Mouse (Mus musculus): ENCODE measurements around the gene Pxk. TPM values are rescaled to one million over a fixed set of nuclear protein-coding genes. Genes with fewer than 3 reads are reported as not detected.
"Not testable (repeated sequence)": the region's sequence is repeated elsewhere in the genome, so short reads cannot be mapped to it uniquely, and the experiment has no call there.

The Pxk gene
- polyA plus RNA-seq, 1 experiment, result 25.1 TPM

GRCm38 (mm10) chr14:8123141-8123540, 25.1 kb downstream of the Pxk start:
- H3K27me3 ChIP-seq (ENCODE audit: control insufficient read depth, insufficient read depth, low read length), result no peaks in the 10 kb centered on the region
- TF ChIP-seq CTCF (IDR thresholded peaks at IDR 0.05; ENCODE audit: borderline replicate concordance, control insufficient read depth, extremely low read depth, insufficient read depth, low read length, poor library complexity) (no peak), POLR2A (IDR thresholded peaks at IDR 0.05; ENCODE audit: control insufficient read depth, extremely low read depth, insufficient read depth, low read length, poor library complexity) (no peak)
- H3K27ac ChIP-seq (ENCODE audit: control insufficient read depth, insufficient read depth, low read length), result no peak overlapping the region
- WGBS, result 97% methylated on average over 7 of the region's 7 CpGs
- H3K36me3 ChIP-seq (ENCODE audit: control insufficient read depth, insufficient read depth, low read length), result peaks cover 11% of the 10 kb centered on the region
- no peak for DNase-seq
- H3K4me1 ChIP-seq (replicated peaks; ENCODE audit: control insufficient read depth, insufficient read depth, low read length), result no peaks in the 10 kb centered on the region
- no peak overlapping the region for H3K4me3 ChIP-seq (ENCODE audit: control insufficient read depth, insufficient read depth, low read length)

DNA sequence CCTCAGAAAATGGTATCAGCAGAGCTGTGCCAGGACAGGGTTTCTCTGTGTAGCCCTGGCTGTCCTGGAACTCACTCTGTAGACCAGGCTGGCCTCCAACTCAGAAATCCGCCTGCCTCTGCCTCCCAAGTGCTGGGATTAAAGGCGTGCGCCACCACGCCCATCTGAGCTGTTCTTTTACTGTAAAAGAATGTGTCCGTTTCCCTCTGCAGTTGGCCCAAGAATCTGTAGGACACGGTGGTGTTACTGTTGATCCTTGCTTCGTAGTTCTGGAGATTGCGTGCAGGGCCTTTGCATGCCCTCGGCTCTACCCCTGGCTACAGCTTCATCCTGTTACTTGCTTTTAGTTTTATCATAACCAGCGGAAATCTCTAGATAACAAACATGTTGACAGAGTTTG, 25.6 kb downstream of the Pxk start:
- DNase-seq; H3K27me3 ChIP-seq (ENCODE audit: control insufficient read depth, insufficient read depth, low read length); H3K4me1 ChIP-seq (replicated peaks; ENCODE audit: control insufficient read depth, insufficient read depth, low read length); H3K4me3 ChIP-seq (ENCODE audit: control insufficient read depth, insufficient read depth, low read length); H3K27ac ChIP-seq (ENCODE audit: control insufficient read depth, insufficient read depth, low read length): not testable (repeated sequence)
- WGBS, result 97% methylated on average over 10 of the region's 10 CpGs
- peaks cover 11% of the 10 kb centered on the region for H3K36me3 ChIP-seq (ENCODE audit: control insufficient read depth, insufficient read depth, low read length)

- no peaks in the 10 kb centered on the region for H3K4me1 ChIP-seq (replicated peaks; ENCODE audit: control insufficient read depth, insufficient read depth, low read length)
- no peak overlapping the region for H3K27ac ChIP-seq (ENCODE audit: control insufficient read depth, insufficient read depth, low read length)
- no peak overlapping the region for H3K4me3 ChIP-seq (ENCODE audit: control insufficient read depth, insufficient read depth, low read length)
- DNase-seq, result no peak
- no peak for TF ChIP-seq CTCF (IDR thresholded peaks at IDR 0.05; ENCODE audit: borderline replicate concordance, control insufficient read depth, extremely low read depth, insufficient read depth, low read length, poor library complexity)
- TF ChIP-seq POLR2A (IDR thresholded peaks at IDR 0.05; ENCODE audit: control insufficient read depth, extremely low read depth, insufficient read depth, low read length, poor library complexity), result no peak
- H3K27me3 ChIP-seq (ENCODE audit: control insufficient read depth, insufficient read depth, low read length), result no peaks in the 10 kb centered on the region
- 90% methylated on average over 7 of the region's 7 CpGs for WGBS
- H3K36me3 ChIP-seq (ENCODE audit: control insufficient read depth, insufficient read depth, low read length), result peaks cover 11% of the 10 kb centered on the region
Observed at GRCm38 (mm10) chr14:8124046-8124881, 26.3 kb downstream of the Pxk start.

GRCm38 (mm10) chr14:8127971-8128370, 30.0 kb downstream of the Pxk start:
- peaks cover 3% of the 10 kb centered on the region for H3K36me3 ChIP-seq (ENCODE audit: control insufficient read depth, insufficient read depth, low read length)
- no peaks in the 10 kb centered on the region for H3K4me1 ChIP-seq (replicated peaks; ENCODE audit: control insufficient read depth, insufficient read depth, low read length)
- H3K27ac ChIP-seq (ENCODE audit: control insufficient read depth, insufficient read depth, low read length), result no peak overlapping the region
- no peaks in the 10 kb centered on the region for H3K27me3 ChIP-seq (ENCODE audit: control insufficient read depth, insufficient read depth, low read length)
- 87% methylated on average over 5 of the region's 5 CpGs for WGBS
- DNase-seq, result no peak
- no peak for TF ChIP-seq POLR2A (IDR thresholded peaks at IDR 0.05; ENCODE audit: control insufficient read depth, extremely low read depth, insufficient read depth, low read length, poor library complexity)
- TF ChIP-seq CTCF (IDR thresholded peaks at IDR 0.05; ENCODE audit: borderline replicate concordance, control insufficient read depth, extremely low read depth, insufficient read depth, low read length, poor library complexity), result no peak
- H3K4me3 ChIP-seq (ENCODE audit: control insufficient read depth, insufficient read depth, low read length), result no peak overlapping the region

DNA sequence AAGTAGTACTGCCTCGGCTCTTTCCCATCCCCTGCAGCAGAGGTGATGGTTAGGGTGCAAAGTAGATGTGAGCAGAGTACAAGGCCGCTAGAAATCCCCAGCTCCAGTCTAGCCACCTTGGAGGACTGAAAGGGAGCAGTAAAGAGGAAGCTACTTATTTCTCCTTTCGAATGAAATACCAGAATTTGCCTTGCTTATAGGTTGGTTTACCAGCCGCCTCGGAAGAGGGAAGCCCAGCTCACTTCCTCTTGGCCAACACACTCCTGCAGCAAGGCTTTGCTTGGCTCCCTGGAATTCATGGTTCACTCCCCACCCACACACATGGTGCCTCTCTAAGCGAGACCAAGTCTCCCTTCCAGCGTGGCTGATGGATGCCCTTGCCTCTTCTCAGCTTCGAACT, 34.8 kb downstream of the Pxk start:
- TF ChIP-seq POLR2A (IDR thresholded peaks at IDR 0.05; ENCODE audit: control insufficient read depth, extremely low read depth, insufficient read depth, low read length, poor library complexity) (no peak), CTCF (IDR thresholded peaks at IDR 0.05; ENCODE audit: borderline replicate concordance, control insufficient read depth, extremely low read depth, insufficient read depth, low read length, poor library complexity) (no peak)
- 63% methylated on average over 8 of the region's 8 CpGs for WGBS
- no peak overlapping the region for H3K4me3 ChIP-seq (ENCODE audit: control insufficient read depth, insufficient read depth, low read length)
- H3K36me3 ChIP-seq (ENCODE audit: control insufficient read depth, insufficient read depth, low read length), result no peaks in the 10 kb centered on the region; the same call in 1 of the 2 replicates
- DNase-seq, result no peak
- H3K27me3 ChIP-seq (ENCODE audit: control insufficient read depth, insufficient read depth, low read length), result no peaks in the 10 kb centered on the region
- H3K27ac ChIP-seq (ENCODE audit: control insufficient read depth, insufficient read depth, low read length), result no peak overlapping the region
- H3K4me1 ChIP-seq (replicated peaks; ENCODE audit: control insufficient read depth, insufficient read depth, low read length), result no peaks in the 10 kb centered on the region

- 91% methylated on average over 2 of the region's 2 CpGs for WGBS
- DNase-seq, result no peak
- H3K27ac ChIP-seq (ENCODE audit: control insufficient read depth, insufficient read depth, low read length), result no peak overlapping the region
- no peaks in the 10 kb centered on the region for H3K4me1 ChIP-seq (replicated peaks; ENCODE audit: control insufficient read depth, insufficient read depth, low read length)
- no peaks in the 10 kb centered on the region for H3K27me3 ChIP-seq (ENCODE audit: control insufficient read depth, insufficient read depth, low read length)
- no peaks in the 10 kb centered on the region; the same call in 1 of the 2 replicates for H3K36me3 ChIP-seq (ENCODE audit: control insufficient read depth, insufficient read depth, low read length)
- no peak overlapping the region for H3K4me3 ChIP-seq (ENCODE audit: control insufficient read depth, insufficient read depth, low read length)
- TF ChIP-seq CTCF (IDR thresholded peaks at IDR 0.05; ENCODE audit: borderline replicate concordance, control insufficient read depth, extremely low read depth, insufficient read depth, low read length, poor library complexity) (no peak), POLR2A (IDR thresholded peaks at IDR 0.05; ENCODE audit: control insufficient read depth, extremely low read depth, insufficient read depth, low read length, poor library complexity) (no peak)
Observed at GRCm38 (mm10) chr14:8134234-8134633, 36.2 kb downstream of the Pxk start.

DNA sequence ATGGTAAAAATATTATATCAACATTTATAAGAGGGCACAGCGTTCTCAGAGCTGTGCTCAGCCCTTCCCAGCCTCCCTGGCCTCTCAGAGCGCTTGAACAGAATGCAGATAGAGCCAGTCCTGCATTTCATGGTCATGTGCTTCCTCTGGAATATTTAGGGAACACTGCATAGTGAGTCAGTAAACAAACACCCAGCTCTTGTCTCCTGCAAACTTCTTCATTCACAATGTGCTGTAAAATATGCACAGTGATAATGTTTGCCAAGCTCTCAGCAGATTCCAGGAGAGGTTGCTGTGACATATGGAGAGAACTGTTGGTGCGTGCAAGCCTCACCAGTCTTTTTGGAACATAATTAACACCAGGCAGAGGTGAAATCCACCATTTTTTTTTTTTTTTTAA, 37.1 kb downstream of the Pxk start:
- TF ChIP-seq CTCF (IDR thresholded peaks at IDR 0.05; ENCODE audit: borderline replicate concordance, control insufficient read depth, extremely low read depth, insufficient read depth, low read length, poor library complexity), result no peak
- TF ChIP-seq POLR2A (IDR thresholded peaks at IDR 0.05; ENCODE audit: control insufficient read depth, extremely low read depth, insufficient read depth, low read length, poor library complexity), result no peak
- no peak for DNase-seq
- WGBS, result 95% methylated on average over 3 of the region's 3 CpGs
- H3K4me3 ChIP-seq (ENCODE audit: control insufficient read depth, insufficient read depth, low read length), result no peak overlapping the region
- H3K27ac ChIP-seq (ENCODE audit: control insufficient read depth, insufficient read depth, low read length), result no peak overlapping the region
- H3K4me1 ChIP-seq (replicated peaks; ENCODE audit: control insufficient read depth, insufficient read depth, low read length), result 0 out of 2 replicates have a peak, but pooled peaks cover under 1% of the 10 kb centered on the region
- no peaks in the 10 kb centered on the region; the same call in 1 of the 2 replicates for H3K36me3 ChIP-seq (ENCODE audit: control insufficient read depth, insufficient read depth, low read length)
- no peaks in the 10 kb centered on the region for H3K27me3 ChIP-seq (ENCODE audit: control insufficient read depth, insufficient read depth, low read length)
